Mouse (Mus musculus) stomach, postnatal 0 days (tissue): Measurements from ENCODE around the gene Tenm3.

Source experiments
- CTCF ChIP-seq: IDR thresholded peaks from 2 replicates; pipeline ENCODE4 v1.5.1; 2016; ENCODE audit warnings: antibody characterized with exemption, low read depth, mild to moderate bottlenecking, moderate library complexity
- EP300 ChIP-seq: optimal IDR thresholded peaks from 2 replicates; pipeline ENCODE3; 2016; ENCODE audit warnings: antibody characterized with exemption

- TF ChIP-seq CTCF (no peak), EP300 (no peak)
These were observed 34.6 kb downstream of the Tenm3 start for GRCm38 (mm10) chr8:48809104-48809503.
